Mouse (Mus musculus) hindbrain, embryonic 12.5 days (tissue): ENCODE results near the gene Shroom4. TPM values are rescaled to one million over a fixed set of nuclear protein-coding genes. Genes with fewer than 3 reads are reported as not detected.

ENCODE experiments used
- ATAC-seq: fragments of 200-750 bp; cut with Nextera tagmentation; 2 replicates; pipeline ENCODE4 v1.8.0; 2017; ENCODE audit warnings: moderate TSS enrichment; ENCODE audit not compliant: low FRiP score
- H3K27ac ChIP-seq: fragments of 300-500 bp; sonication (generic); 2 replicates; pipeline ENCODE4 v1.5.1; 2016; ENCODE audit warnings: mild to moderate bottlenecking
- H3K27me3 ChIP-seq: fragments of 300-500 bp; sonication (generic); 2 replicates; pipeline ENCODE4 v1.6.1; 2016; ENCODE audit warnings: mild to moderate bottlenecking
- H3K36me3 ChIP-seq: fragments of 300-500 bp; sonication (generic); 2 replicates; pipeline ENCODE4 v1.6.1; 2016; ENCODE audit warnings: mild to moderate bottlenecking
- H3K4me1 ChIP-seq: fragments of 300-500 bp; sonication (generic); 2 replicates; pipeline ENCODE4 v1.6.1; 2016
- H3K4me2 ChIP-seq: fragments of 300-500 bp; sonication (generic); replicated peaks from 2 replicates; pipeline ENCODE4 v1.6.1; 2016; ENCODE audit warnings: mild to moderate bottlenecking
- H3K4me3 ChIP-seq: fragments of 300-500 bp; sonication (generic); 2 replicates; pipeline ENCODE4 v1.5.1; 2016; ENCODE audit warnings: mild to moderate bottlenecking
- H3K9ac ChIP-seq: fragments of 300-500 bp; sonication (generic); 2 replicates; pipeline ENCODE4 v1.6.1; 2016; ENCODE audit warnings: mild to moderate bottlenecking, moderate library complexity
- H3K9me3 ChIP-seq: fragments of 300-500 bp; sonication (generic); replicated peaks from 2 replicates; pipeline ENCODE4 v1.6.1; 2016; ENCODE audit warnings: mild to moderate bottlenecking
- WGBS: fragments of 180-500 bp; shearing (Covaris S2); methylation state at CpG from one replicate; pipeline ENCODE4 v1.1.7; 2016; 5-methylcytosine and 5-hydroxymethylcytosine counted together
- polyA plus RNA-seq: library from polyadenylated mRNA; unstranded; fragments of >200 nt; fragmentation: Nextera tagmentation; extraction: Ambion mirVana; gene quantifications from 2 replicates; pipeline ENCODE4 v1.2.1, GENCODE M21; 2016

Shroom4 gene
- 5.0 and 7.1 TPM in 2 replicates for polyA plus RNA-seq

GRCm38 (mm10) chrX:6399626-6400397 lies at the start of gene Shroom4:
Gene Shroom4, plus strand, starts transcription at chrX:6399854.
- Histone ChIP-seq H3K4me2 (peak within 1 kb of the TSS; percentile 58), H3K27ac (peak within 1 kb of the TSS; percentile 74), H3K4me1 (no peaks in the 10 kb centered on the region), H3K27me3 (no peaks in the 10 kb centered on the region), H3K4me3 (peak within 1 kb of the TSS; percentile 61), H3K36me3 (no peaks in the 10 kb centered on the region), H3K9me3 (0 out of 2 replicates have a peak, but pooled peaks cover 6% of the 10 kb centered on the region), H3K9ac (peak within 1 kb of the TSS; percentile 69)
- WGBS = 13% methylated on average over 52 of the region's 55 CpGs
- peak; percentile 97 for ATAC-seq

DNA sequence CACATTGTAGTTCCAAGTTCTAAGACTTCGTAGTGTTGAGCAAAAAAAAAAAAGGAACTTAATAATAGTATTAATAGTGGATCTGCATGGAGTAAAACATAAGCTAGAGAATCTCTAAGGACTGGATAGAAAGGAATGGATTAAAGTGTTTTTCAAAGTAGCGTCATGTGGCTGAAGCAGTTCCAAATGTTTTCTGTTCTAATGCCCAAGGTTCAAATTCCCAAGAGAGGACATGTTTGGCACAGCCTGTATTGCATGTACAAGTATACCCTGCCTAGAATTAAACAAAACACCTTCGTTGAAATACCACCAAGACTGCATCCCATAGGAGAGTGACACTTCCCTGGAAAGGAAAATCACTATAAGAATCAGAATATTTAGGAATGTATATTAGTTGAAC lies 42.8 kb upstream of the Shroom4 start:
- no peaks in the 10 kb centered on the region for H3K4me1 ChIP-seq
- no peak for ATAC-seq
- 78% methylated on average over 3 of the region's 3 CpGs for WGBS

DNA sequence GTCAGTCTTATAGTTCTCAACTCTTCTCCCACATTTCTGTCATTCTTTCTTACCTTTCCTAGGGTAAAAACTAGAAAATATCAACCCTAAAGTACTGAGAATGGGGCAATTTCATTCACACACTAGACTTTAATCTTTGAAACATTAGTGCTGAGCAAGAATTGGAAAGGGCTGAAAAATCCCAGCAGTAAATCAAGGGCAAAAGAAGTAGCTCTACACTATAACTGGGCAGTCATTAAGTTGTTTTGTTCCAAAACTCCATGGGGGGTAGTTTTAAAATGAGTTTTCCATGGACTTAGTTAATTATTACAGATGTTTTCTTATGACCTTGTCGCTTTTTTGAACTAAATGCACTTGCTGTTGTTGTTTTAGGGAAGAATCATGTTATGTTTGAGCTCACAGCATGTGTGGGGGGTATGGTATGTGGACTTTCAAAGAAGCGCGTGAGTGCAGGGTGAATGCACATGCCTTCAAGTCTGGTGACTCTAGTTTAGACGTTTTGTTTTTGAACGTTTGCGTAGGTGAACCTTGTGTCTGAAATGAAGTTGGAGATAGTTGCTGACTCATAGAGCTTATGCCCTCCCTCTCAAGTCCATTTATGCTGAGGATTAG lies 42.0 kb upstream of the Shroom4 start:
- Histone ChIP-seq H3K4me2 (no peak overlapping the region), H3K36me3 (no peaks in the 10 kb centered on the region), H3K9ac (no peak overlapping the region), H3K4me3 (no peak overlapping the region), H3K27ac (no peak overlapping the region), H3K4me1 (no peaks in the 10 kb centered on the region), H3K9me3 (no peaks in the 10 kb centered on the region), H3K27me3 (no peaks in the 10 kb centered on the region)
- ATAC-seq = no peak
- 63% methylated on average over 6 of the region's 6 CpGs for WGBS

More for the DNA sequence above, 42.8 kb upstream of the Shroom4 start:
- Histone ChIP-seq H3K36me3 (no peaks in the 10 kb centered on the region), H3K9ac (no peak overlapping the region), H3K4me2 (no peak overlapping the region), H3K27ac (no peak overlapping the region), H3K27me3 (no peaks in the 10 kb centered on the region), H3K9me3 (no peaks in the 10 kb centered on the region), H3K4me3 (no peak overlapping the region)

DNA sequence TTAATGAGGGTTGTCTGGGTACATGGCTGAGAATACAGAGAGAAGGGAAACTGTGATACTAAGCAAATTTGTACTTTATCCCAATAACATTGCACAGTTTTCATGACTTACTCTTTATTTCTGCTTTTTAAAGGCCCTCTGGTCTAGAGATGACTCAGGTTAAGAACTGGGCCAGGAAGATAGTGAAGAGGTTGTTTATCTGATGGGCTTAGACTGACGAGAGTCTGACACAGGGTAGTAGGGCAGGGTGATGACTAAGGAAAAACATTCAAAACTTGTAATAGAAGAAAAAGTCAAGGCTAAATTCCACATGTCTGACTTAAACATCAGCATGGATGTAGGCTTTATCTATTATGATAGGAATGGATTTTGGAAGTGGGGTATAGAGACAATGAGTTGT lies 30.8 kb upstream of the Shroom4 start:
- no peaks in the 10 kb centered on the region for H3K27me3 ChIP-seq
- WGBS = 77% methylated on average over 1 of the region's 1 CpGs
- H3K4me2 ChIP-seq = no peak overlapping the region
- H3K27ac ChIP-seq = no peak overlapping the region
- no peak overlapping the region for H3K4me3 ChIP-seq
- no peak for ATAC-seq
- no peak overlapping the region for H3K9ac ChIP-seq
- H3K9me3 ChIP-seq = no peaks in the 10 kb centered on the region
- no peaks in the 10 kb centered on the region for H3K36me3 ChIP-seq
- no peaks in the 10 kb centered on the region for H3K4me1 ChIP-seq

- H3K27me3 ChIP-seq = no peaks in the 10 kb centered on the region
- WGBS = 88% methylated on average over 3 of the region's 3 CpGs
- no peak overlapping the region for H3K4me2 ChIP-seq
- H3K4me3 ChIP-seq = no peak overlapping the region
- H3K9me3 ChIP-seq = no peaks in the 10 kb centered on the region
- no peak overlapping the region for H3K9ac ChIP-seq
- ATAC-seq = no peak
- H3K36me3 ChIP-seq = no peaks in the 10 kb centered on the region
- H3K27ac ChIP-seq = no peak overlapping the region
- no peaks in the 10 kb centered on the region for H3K4me1 ChIP-seq
Observed at GRCm38 (mm10) chrX:6370706-6371105, 28.9 kb upstream of the Shroom4 start.

DNA sequence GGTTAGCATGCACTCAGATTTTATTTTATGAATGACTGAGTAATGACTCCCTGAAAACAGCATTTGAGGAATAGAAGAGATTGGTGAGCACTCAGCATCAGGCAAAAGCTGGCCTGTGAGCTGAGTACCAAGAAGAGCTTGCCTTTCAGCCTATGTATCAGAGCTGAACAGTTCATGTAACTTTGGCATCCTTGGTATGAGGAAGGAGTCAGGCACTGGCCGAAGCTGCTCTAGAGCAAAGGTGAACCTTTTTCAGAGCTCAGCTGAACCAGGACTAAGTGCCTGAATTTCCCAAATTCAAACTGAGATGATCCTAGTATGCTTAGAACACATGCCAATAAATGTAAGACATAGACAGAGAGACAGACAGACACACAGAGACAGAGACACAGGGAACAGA lies 5.8 kb upstream of the Shroom4 start:
- Histone ChIP-seq H3K27ac (no peak overlapping the region), H3K36me3 (no peaks in the 10 kb centered on the region), H3K4me3 (no peak overlapping the region), H3K4me1 (no peaks in the 10 kb centered on the region), H3K9ac (no peak overlapping the region), H3K27me3 (no peaks in the 10 kb centered on the region), H3K4me2 (no peak overlapping the region), H3K9me3 (no peaks in the 10 kb centered on the region)
- 78% methylated on average over 1 of the region's 1 CpGs for WGBS
- no peak for ATAC-seq

GRCm38 (mm10) chrX:6399193-6399592 lies 461 bp upstream of the Shroom4 start:
- no peak for ATAC-seq
- 64% methylated on average over 1 of the region's 1 CpGs for WGBS
- peak overlapping the region; percentile 61 for H3K4me3 ChIP-seq
- H3K36me3 ChIP-seq = no peaks in the 10 kb centered on the region
- no peaks in the 10 kb centered on the region for H3K4me1 ChIP-seq
- peak overlapping the region; percentile 58 for H3K4me2 ChIP-seq
- no peak overlapping the region for H3K9ac ChIP-seq
- H3K27ac ChIP-seq = peak overlapping the region; percentile 12; the same call in 1 of the 2 replicates
- 0 out of 2 replicates have a peak, but pooled peaks cover 6% of the 10 kb centered on the region for H3K9me3 ChIP-seq
- H3K27me3 ChIP-seq = no peaks in the 10 kb centered on the region

DNA sequence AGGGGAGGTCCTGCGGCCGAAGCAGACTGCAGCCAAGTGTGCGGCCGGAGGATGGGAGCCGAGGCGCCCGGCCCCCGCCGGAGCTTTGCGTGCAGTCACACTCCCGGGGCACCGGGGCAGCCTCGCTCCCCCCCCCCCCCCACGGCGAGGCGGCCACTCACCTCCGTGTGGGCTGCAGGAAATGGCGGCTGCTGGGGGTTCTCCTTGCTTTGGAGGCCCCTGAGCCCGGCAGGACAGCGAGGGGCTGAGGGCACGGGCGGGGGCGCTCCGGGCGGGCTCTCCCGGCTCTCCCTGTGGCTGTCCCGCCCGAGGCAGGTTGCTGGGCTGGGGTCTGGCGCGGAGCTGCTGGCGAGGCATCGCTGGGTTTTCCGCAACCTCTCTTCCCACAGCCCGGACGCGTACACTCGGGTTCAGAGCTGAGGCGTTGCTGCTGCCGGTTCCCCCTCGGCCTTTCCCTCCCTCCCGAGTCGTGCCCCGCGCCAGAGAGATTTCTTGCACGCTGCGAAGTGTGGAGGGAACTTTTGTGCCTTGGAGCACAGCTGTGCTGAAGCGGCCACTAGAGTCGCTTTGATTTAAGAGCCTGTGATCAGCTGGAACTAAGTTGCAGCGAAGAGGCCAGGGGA lies 855 bp downstream of the Shroom4 start:
- Histone ChIP-seq H3K4me1 (no peaks in the 10 kb centered on the region), H3K4me3 (peak overlapping the region; percentile 61), H3K9ac (peak overlapping the region; percentile 69), H3K27me3 (no peaks in the 10 kb centered on the region), H3K9me3 (0 out of 2 replicates have a peak, but pooled peaks cover 6% of the 10 kb centered on the region), H3K36me3 (no peaks in the 10 kb centered on the region), H3K27ac (peak overlapping the region; percentile 74), H3K4me2 (peak overlapping the region; percentile 58)
- ATAC-seq = peak; percentile 65
- 17% methylated on average over 26 of the region's 49 CpGs for WGBS

DNA sequence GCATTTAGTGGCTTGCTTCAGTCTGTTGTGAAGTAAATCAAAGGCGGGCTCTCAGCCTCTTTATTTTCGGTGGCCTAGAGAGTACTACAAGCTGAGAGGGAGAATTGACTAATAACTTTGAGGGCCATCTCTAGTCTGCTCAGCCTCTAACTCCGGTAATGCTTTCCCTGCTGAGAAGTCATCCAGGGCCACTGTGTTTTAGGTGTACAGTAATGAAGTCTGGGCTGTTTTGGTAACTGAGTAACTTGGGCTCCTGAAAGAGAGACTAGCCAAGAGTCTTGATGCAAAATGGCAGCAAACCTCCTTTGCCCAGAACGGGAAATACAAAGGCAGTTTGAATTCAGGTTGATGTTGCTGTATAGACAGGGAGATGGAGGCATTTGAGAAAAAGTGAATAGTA lies 3.3 kb downstream of the Shroom4 start:
- WGBS = 79% methylated on average over 4 of the region's 4 CpGs
- ATAC-seq = no peak
- H3K27me3 ChIP-seq = no peaks in the 10 kb centered on the region
- H3K4me1 ChIP-seq = no peaks in the 10 kb centered on the region
- no peak overlapping the region for H3K4me3 ChIP-seq
- H3K9me3 ChIP-seq = 0 out of 2 replicates have a peak, but pooled peaks cover 6% of the 10 kb centered on the region
- H3K4me2 ChIP-seq = no peak overlapping the region
- H3K9ac ChIP-seq = no peak overlapping the region
- no peaks in the 10 kb centered on the region for H3K36me3 ChIP-seq
- H3K27ac ChIP-seq = no peak overlapping the region

DNA sequence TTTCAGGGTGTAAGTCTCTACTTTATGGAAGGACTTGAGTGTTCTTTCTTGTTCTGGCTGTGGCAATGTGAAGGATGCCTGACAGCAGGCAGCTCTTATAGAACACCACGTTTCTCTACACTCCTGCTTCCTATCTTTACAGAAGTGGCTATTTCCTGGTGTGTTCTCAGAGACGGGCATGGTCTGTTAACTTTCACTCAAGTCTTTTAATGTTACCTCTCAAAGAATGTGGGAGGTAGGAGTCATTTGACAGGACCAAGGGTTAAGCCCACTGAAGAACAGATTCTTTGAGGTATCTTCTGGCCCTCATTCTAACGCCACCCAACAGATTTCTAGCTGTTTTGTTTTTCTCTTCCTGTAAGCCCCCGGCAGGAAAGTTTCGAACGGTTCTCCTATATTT lies 9.5 kb downstream of the Shroom4 start:
- Histone ChIP-seq H3K4me1 (no peaks in the 10 kb centered on the region), H3K27ac (no peak overlapping the region), H3K4me2 (no peak overlapping the region), H3K4me3 (no peak overlapping the region), H3K27me3 (no peaks in the 10 kb centered on the region), H3K9me3 (no peaks in the 10 kb centered on the region), H3K36me3 (no peaks in the 10 kb centered on the region), H3K9ac (no peak overlapping the region)
- WGBS = 72% methylated on average over 6 of the region's 6 CpGs
- ATAC-seq = no peak

DNA sequence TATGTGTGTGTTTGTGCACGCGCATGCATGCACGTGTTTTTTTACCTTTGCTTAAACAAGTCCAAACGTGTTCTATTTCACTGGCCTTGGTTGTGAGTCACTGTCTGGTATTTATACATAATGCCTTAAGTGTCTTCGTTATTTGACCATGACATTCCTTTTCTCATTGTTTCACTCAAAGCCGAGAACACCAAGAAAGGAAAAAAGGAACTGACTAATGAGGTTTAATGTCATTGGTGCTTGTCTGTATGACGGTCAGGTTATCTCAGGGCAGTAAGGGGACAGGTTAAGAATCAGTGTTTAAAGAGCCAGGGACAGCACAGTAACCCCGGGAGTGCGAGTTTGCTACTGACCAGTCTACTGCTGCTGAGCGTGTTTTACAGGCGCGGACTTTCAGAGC lies 15.8 kb downstream of the Shroom4 start:
- Histone ChIP-seq H3K9ac (no peak overlapping the region), H3K36me3 (no peaks in the 10 kb centered on the region), H3K4me1 (no peaks in the 10 kb centered on the region), H3K27ac (no peak overlapping the region), H3K4me2 (no peak overlapping the region), H3K9me3 (no peaks in the 10 kb centered on the region), H3K27me3 (no peaks in the 10 kb centered on the region), H3K4me3 (no peak overlapping the region)
- ATAC-seq = no peak
- WGBS = 76% methylated on average over 12 of the region's 12 CpGs

DNA sequence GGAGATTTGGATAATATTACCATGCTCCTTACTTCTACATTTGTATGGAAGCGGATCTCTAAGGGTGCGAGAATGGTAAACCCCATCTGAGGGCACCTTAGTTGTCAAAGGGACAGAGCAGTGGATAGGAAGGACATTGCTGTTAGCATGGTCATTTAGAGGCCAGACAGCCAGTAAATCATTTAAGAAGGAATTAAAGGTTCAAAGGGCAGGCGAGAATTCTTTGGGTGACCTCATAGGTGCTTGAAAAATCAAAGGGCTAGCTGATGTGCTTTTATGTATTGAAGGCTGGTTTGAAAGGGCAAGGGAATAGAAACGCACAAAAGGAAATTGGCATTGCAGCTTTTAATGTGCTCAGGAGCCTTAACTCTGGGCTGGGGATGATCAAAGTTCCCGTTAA lies 16.3 kb downstream of the Shroom4 start:
- H3K9me3 ChIP-seq = no peaks in the 10 kb centered on the region
- 68% methylated on average over 5 of the region's 5 CpGs for WGBS
- ATAC-seq = no peak

More for the DNA sequence above, 16.3 kb downstream of the Shroom4 start:
- no peaks in the 10 kb centered on the region for H3K27me3 ChIP-seq
- no peak overlapping the region for H3K4me3 ChIP-seq
- H3K27ac ChIP-seq = no peak overlapping the region
- no peak overlapping the region for H3K9ac ChIP-seq
- no peaks in the 10 kb centered on the region for H3K36me3 ChIP-seq
- no peak overlapping the region for H3K4me2 ChIP-seq
- no peaks in the 10 kb centered on the region for H3K4me1 ChIP-seq
